Mouse (Mus musculus): ENCODE data around the gene Inmt.
A peak's percentile ranks its signal among the peaks of the same experiment; 100 is the strongest.

The Inmt gene

GRCm38 (mm10) chr6:55166777-55167463 lies 7.9 kb downstream of the Inmt start:
- peak; percentile 56 for DNase-seq

- no peak for DNase-seq
Observed at GRCm38 (mm10) chr6:55163046-55163584, 11.7 kb downstream of the Inmt start.

- DNase-seq: no peak
Observed at GRCm38 (mm10) chr6:55161311-55161761, 13.5 kb downstream of the Inmt start.

GRCm38 (mm10) chr6:55159256-55159655 lies 15.6 kb downstream of the Inmt start:
- DNase-seq: no peak

GRCm38 (mm10) chr6:55152226-55152625 lies 22.6 kb downstream of the Inmt start:
- DNase-seq: no peak

- no peak for DNase-seq
Observed at GRCm38 (mm10) chr6:55146138-55146537, 28.7 kb downstream of the Inmt start.

GRCm38 (mm10) chr6:55145285-55145684 lies 29.6 kb downstream of the Inmt start:
- DNase-seq: peak; percentile 39

- no peak for DNase-seq
Observed at GRCm38 (mm10) chr6:55138343-55138742, 36.5 kb downstream of the Inmt start.

- no peak for DNase-seq
Observed at GRCm38 (mm10) chr6:55133425-55133824, 41.4 kb downstream of the Inmt start.

GRCm38 (mm10) chr6:55132794-55133193 lies 42.0 kb downstream of the Inmt start, which contains the start of gene Crhr2:
Gene Crhr2 (minus strand): TSS chr6:55133016.
- no peak for DNase-seq

GRCm38 (mm10) chr6:55131301-55131700 lies 43.5 kb downstream of the Inmt start:
- no peak for DNase-seq

GRCm38 (mm10) chr6:55130631-55131030 lies 44.2 kb downstream of the Inmt start:
- DNase-seq: no peak

GRCm38 (mm10) chr6:55128391-55128790 lies 46.5 kb downstream of the Inmt start:
- DNase-seq: no peak

GRCm38 (mm10) chr6:55126576-55126975 lies 48.3 kb downstream of the Inmt start:
- no peak for DNase-seq

GRCm38 (mm10) chr6:55123056-55123455 lies 51.8 kb downstream of the Inmt start:
- no peak for DNase-seq

All from kidney, adult 11 months (tissue).